Mouse (Mus musculus) lung, postnatal 0 days (tissue): ENCODE data around the gene Map9. TPM values are rescaled to one million over a fixed set of nuclear protein-coding genes. Genes with fewer than 3 reads are reported as not detected.
A peak's percentile ranks its signal among the peaks of the same experiment; 100 is the strongest.

ENCODE experiments used
- ATAC-seq: fragments of 200-750 bp; cut with Nextera tagmentation; 2 replicates; pipeline ENCODE4 v1.8.0; 2017; ENCODE audit warnings: moderate library complexity
- DNase-seq: peaks from one replicate; pipeline ENCODE4 v3.0.0-alpha.2; 2016; ENCODE audit warnings: low spot score
- H3K27ac ChIP-seq: fragments of 300-500 bp; sonication (generic); 2 replicates; pipeline ENCODE4 v1.5.1; 2014; ENCODE audit warnings: antibody characterized with exemption, mild to moderate bottlenecking, low read length, mixed read lengths
- H3K27me3 ChIP-seq: fragments of 300-500 bp; sonication (generic); replicated peaks from 2 replicates; pipeline ENCODE4 v1.6.1; 2014; ENCODE audit warnings: low read length, mixed read lengths; ENCODE audit not compliant: insufficient read depth
- H3K36me3 ChIP-seq: fragments of 300-500 bp; sonication (generic); 2 replicates; pipeline ENCODE4 v1.6.1; 2014; ENCODE audit warnings: low read length, mixed read lengths; ENCODE audit not compliant: insufficient read depth
- H3K4me1 ChIP-seq: fragments of 300-500 bp; sonication (generic); 2 replicates; pipeline ENCODE4 v1.6.1; 2014; ENCODE audit warnings: antibody characterized with exemption, low read depth, low read length, mixed read lengths; ENCODE audit not compliant: insufficient read depth
- H3K4me2 ChIP-seq: fragments of 300-500 bp; sonication (generic); replicated peaks from 2 replicates; pipeline ENCODE4 v1.6.1; 2014; ENCODE audit warnings: low read depth, mild to moderate bottlenecking, low read length, moderate library complexity, mixed read lengths
- H3K4me3 ChIP-seq: fragments of 300-500 bp; sonication (generic); 2 replicates; pipeline ENCODE4 v1.5.1; 2014; ENCODE audit warnings: low read depth, low read length
- H3K9ac ChIP-seq: fragments of 300-500 bp; sonication (generic); replicated peaks from 2 replicates; pipeline ENCODE4 v1.6.1; 2014; ENCODE audit warnings: low read depth, mild to moderate bottlenecking
- H3K9me3 ChIP-seq: fragments of 300-500 bp; sonication (generic); 2 replicates; pipeline ENCODE4 v1.6.1; 2016; ENCODE audit warnings: low read length, mixed read lengths
- CTCF ChIP-seq: IDR thresholded peaks from 2 replicates; pipeline ENCODE4 v1.5.1; 2016; ENCODE audit warnings: antibody characterized with exemption, mild to moderate bottlenecking
- EP300 ChIP-seq: IDR thresholded peaks from 2 replicates; pipeline ENCODE4 v1.6.1; 2016; ENCODE audit warnings: antibody characterized with exemption, mild to moderate bottlenecking, control low read depth
- WGBS: fragments of 180-500 bp; shearing (Covaris S2); extraction: QIAGEN DNeasy Blood & Tissue Kit; methylation state at CpG from one replicate; pipeline ENCODE4 v1.1.7; 2014; 5-methylcytosine and 5-hydroxymethylcytosine counted together
- polyA plus RNA-seq: library from polyadenylated mRNA; unstranded; fragments of >200 nt; fragmentation: Nextera tagmentation; extraction: Ambion mirVana; gene quantifications from 2 replicates; pipeline ENCODE4 v1.2.1, GENCODE M21; 2015

Map9 gene
- polyA plus RNA-seq, 1 experiment from 2014 or later, result 5.2 TPM

DNA sequence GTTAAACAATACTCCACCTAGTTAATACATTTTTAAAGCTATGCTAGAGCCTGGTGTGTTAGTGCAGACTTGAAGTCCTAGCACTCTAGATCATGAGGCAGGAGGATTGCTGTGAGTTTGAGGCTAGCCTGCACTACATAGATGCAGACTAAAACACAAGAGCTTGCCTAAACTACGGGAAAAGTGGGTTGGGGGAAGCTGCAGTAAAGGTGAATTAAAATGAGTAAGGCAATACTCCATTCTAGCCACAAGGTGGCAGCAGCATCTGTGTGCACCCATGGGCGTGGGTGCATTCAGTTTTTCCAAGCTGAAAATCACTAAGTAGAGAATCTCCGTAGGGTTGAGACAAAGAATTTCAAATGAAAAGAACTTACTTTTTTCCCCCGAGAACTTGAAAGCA is 7.1 kb downstream of the Map9 start:
- ATAC-seq (peak; percentile 27; the same call in 1 of the 2 replicates), DNase-seq (peak; percentile 69)
- H3K4me1 ChIP-seq, result peaks cover 3% of the 10 kb centered on the region; the same call in 1 of the 2 replicates
- H3K9me3 ChIP-seq, result no peaks in the 10 kb centered on the region
- no peak overlapping the region for H3K27ac ChIP-seq
- H3K4me2 ChIP-seq, result no peak overlapping the region
- H3K9ac ChIP-seq, result no peak overlapping the region
- TF ChIP-seq EP300 (no peak), CTCF (peak; percentile 91)
- no peaks in the 10 kb centered on the region for H3K27me3 ChIP-seq
- no peak overlapping the region for H3K4me3 ChIP-seq
- no peaks in the 10 kb centered on the region for H3K36me3 ChIP-seq
- WGBS, result 23% methylated on average over 4 of the region's 4 CpGs

DNA sequence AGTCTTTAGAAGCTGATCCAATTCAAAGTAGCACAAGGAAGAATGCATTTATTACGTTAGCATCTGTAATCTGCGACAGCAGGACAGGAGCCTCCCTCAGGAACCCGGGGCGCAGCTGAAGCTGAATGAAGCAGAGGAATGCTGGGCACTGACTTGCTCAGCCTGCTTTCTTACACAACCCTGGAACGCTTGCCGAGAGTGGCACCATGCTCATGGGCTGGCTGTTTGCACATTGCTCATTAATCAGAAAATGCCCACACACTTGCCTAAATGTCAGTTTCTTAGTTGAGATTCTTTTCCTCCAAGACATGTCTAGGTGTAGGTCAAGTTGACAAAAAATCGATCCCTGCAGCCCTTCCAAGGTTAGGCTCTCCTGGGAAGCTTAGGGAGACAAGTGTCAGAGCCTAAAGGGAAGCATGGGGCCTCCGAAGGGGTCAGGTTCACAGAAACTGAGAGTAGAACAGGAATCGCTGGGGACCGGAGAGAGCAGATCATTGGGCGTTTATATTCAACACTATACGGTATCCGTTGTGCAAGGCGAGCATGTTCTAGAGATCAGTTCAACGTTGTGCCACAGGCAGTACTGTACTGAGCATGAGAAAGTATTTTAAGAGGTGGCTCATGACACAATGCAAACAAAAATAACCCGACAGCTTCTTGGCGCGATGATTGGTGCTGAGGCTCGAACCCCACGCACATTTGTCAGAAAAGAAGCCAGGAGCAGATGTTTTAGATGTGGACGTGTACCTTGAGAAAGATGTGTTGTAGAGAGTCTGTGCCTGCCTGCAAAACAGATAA is 11.4 kb downstream of the Map9 start:
- no peaks in the 10 kb centered on the region for H3K27me3 ChIP-seq
- no peaks in the 10 kb centered on the region for H3K9me3 ChIP-seq
- H3K27ac ChIP-seq, result peak overlapping the region; percentile 86
- peak overlapping the region; percentile 14; the same call in 1 of the 2 replicates for H3K4me3 ChIP-seq
- H3K36me3 ChIP-seq, result no peaks in the 10 kb centered on the region
- H3K9ac ChIP-seq, result no peak overlapping the region
- H3K4me2 ChIP-seq, result peak overlapping the region; percentile 44
- 46% methylated on average over 21 of the region's 21 CpGs for WGBS
- ATAC-seq, result peak; percentile 90
- peaks cover 3% of the 10 kb centered on the region; the same call in 1 of the 2 replicates for H3K4me1 ChIP-seq
- TF ChIP-seq EP300 (no peak; the same call in none of the 2 replicates), CTCF (no peak)
- peak; percentile 91 for DNase-seq

DNA sequence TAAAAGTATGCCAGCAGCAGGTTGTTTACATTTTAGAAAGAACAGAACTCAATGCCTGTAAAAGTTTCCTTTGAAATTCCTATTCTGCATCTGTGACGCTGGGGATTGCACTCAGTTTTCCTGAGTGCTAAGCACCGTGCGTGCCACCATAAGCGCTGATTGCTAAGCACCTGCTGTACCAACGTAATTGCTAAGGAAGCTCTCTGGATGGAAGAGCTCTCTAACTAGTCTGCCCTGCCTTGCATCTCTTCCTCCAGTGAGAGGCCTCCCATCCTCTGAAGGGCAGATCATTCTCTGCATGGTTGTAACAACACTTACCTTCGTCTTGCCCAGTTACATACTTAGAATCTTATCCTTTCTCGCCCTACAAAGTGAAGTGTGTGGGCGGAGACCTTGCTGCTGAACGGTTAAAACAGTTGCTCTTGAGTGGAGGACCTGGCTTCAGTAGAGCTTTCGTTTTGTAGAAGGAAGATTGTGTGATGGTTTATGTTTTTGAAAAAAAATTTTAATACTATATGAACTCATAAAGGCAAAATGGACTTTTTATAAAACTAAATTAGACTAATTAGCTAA is 12.7 kb downstream of the Map9 start:
- H3K27me3 ChIP-seq, result no peaks in the 10 kb centered on the region
- no peaks in the 10 kb centered on the region for H3K36me3 ChIP-seq
- peak overlapping the region; percentile 44 for H3K4me2 ChIP-seq
- peaks cover 3% of the 10 kb centered on the region; the same call in 1 of the 2 replicates for H3K4me1 ChIP-seq
- ATAC-seq, result peak; percentile 74
- no peak overlapping the region for H3K9ac ChIP-seq
- TF ChIP-seq CTCF (no peak), EP300 (0 out of 2 replicates have a peak, but pooled peaks have one; percentile 9)
- peak overlapping the region; percentile 4; the same call in 1 of the 2 replicates for H3K4me3 ChIP-seq
- H3K9me3 ChIP-seq, result no peaks in the 10 kb centered on the region
- H3K27ac ChIP-seq, result peak overlapping the region; percentile 86; the same call in 1 of the 2 replicates
- 52% methylated on average over 10 of the region's 10 CpGs for WGBS
- DNase-seq, result peak; percentile 80

DNA sequence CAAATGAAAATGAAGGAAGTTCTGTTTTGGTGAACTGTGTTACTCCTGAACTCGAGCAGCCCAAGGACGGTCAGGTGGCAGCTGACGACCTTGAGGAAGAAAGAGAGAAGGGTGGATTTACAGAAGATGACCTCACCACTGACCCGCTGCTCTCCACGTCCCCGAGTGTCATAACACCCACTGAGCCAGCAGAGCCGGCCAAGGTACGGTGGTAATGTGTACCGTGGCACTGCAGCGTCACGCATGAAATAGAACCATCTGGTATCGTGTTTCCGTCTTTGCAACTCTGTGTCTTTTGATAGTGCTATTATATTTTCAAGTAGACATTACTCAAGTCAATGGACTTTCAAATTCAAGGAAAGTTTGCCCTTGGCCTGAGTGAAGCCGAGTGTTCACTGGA is 19.1 kb downstream of the Map9 start:
- ATAC-seq, result no peak

DNA sequence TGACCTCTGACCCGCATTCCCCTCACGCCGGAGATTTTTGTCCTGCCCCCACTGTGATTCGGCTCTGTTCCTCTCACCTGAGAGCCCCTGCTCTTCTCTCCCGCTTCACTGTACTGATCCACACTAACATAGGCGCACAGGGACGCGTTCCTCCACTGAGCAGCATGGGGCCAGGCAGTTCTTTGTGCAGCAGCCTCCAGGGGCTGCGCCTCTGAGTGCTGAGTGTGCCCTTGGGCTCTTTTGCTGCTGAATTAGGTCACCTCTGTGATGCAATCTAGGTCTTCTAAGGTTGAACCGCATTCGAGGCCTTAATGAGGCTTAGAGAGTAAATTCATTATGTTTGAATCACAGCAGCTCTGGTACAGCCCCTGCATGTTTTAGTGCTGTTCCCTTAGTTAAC is 24.5 kb downstream of the Map9 start:
- DNase-seq (no peak), ATAC-seq (no peak)
- H3K4me3 ChIP-seq, result no peak overlapping the region
- TF ChIP-seq CTCF (no peak), EP300 (no peak)
- H3K4me1 ChIP-seq, result no peaks in the 10 kb centered on the region
- no peaks in the 10 kb centered on the region for H3K9me3 ChIP-seq
- H3K27ac ChIP-seq, result no peak overlapping the region
- H3K27me3 ChIP-seq, result no peaks in the 10 kb centered on the region
- 86% methylated on average over 11 of the region's 11 CpGs for WGBS
- H3K4me2 ChIP-seq, result no peak overlapping the region
- H3K36me3 ChIP-seq, result no peaks in the 10 kb centered on the region
- no peak overlapping the region for H3K9ac ChIP-seq

More for the DNA sequence above, 19.1 kb downstream of the Map9 start:
- no peak overlapping the region for H3K27ac ChIP-seq
- no peaks in the 10 kb centered on the region for H3K27me3 ChIP-seq
- H3K4me2 ChIP-seq, result no peak overlapping the region
- H3K36me3 ChIP-seq, result no peaks in the 10 kb centered on the region
- TF ChIP-seq CTCF (no peak), EP300 (no peak)
- H3K9me3 ChIP-seq, result no peaks in the 10 kb centered on the region
- H3K4me1 ChIP-seq, result no peaks in the 10 kb centered on the region
- H3K4me3 ChIP-seq, result no peak overlapping the region
- no peak overlapping the region for H3K9ac ChIP-seq
- DNase-seq, result no peak
- WGBS, result 84% methylated on average over 14 of the region's 14 CpGs

DNA sequence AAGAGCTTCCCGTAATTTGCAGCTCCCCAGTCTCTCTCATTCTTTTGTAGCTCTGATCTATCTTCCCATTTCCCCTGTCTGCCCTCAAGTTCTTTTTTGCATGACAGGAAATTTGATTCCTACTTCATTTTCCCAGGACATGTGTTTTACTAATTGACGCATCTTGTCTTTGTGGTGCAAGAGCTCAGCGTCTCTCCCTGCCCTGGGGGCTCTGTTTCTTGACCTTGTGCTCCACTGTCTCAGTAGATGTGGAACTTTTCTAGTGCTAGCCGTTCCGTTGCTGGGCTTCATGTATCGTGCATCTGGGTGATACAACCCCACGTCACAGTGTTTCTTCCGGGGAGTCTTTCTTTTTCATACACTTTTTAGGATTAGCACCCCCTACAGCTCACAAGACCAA is 27.2 kb downstream of the Map9 start:
- 82% methylated on average over 8 of the region's 8 CpGs for WGBS
- TF ChIP-seq EP300, result no peak
- no peak for TF ChIP-seq CTCF
- Histone ChIP-seq H3K27ac (no peak overlapping the region), H3K4me2 (no peak overlapping the region), H3K4me3 (no peak overlapping the region), H3K9me3 (no peaks in the 10 kb centered on the region), H3K4me1 (no peaks in the 10 kb centered on the region), H3K9ac (no peak overlapping the region), H3K36me3 (no peaks in the 10 kb centered on the region), H3K27me3 (no peaks in the 10 kb centered on the region)
- DNase-seq, result no peak
- ATAC-seq, result no peak
